Mouse (Mus musculus) testis, adult 2 months (tissue): ENCODE results near the gene Scgb1b20. TPM values are rescaled to one million over a fixed set of nuclear protein-coding genes. Genes with fewer than 3 reads are reported as not detected.
"Not testable (repeated sequence)": the region's sequence is repeated elsewhere in the genome, so short reads cannot be mapped to it uniquely, and the experiment has no call there.

Experiments used
- H3K27ac ChIP-seq: fragments of 200-500 bp; 2 replicates; pipeline ENCODE4 v1.5.1; 2012; ENCODE audit warnings: low read depth, low read length; ENCODE audit not compliant: control insufficient read depth, insufficient read depth
- H3K27me3 ChIP-seq: fragments of 200-500 bp; 2 replicates; pipeline ENCODE4 v1.6.1; 2012; ENCODE audit warnings: mild to moderate bottlenecking, low read length, moderate library complexity; ENCODE audit not compliant: control insufficient read depth, insufficient read depth
- H3K36me3 ChIP-seq: fragments of 200-500 bp; 2 replicates; pipeline ENCODE4 v1.6.1; 2012; ENCODE audit warnings: mild to moderate bottlenecking, low read length; ENCODE audit not compliant: control insufficient read depth, insufficient read depth
- H3K4me1 ChIP-seq: fragments of 200-500 bp; 2 replicates; pipeline ENCODE4 v1.6.1; 2012; ENCODE audit warnings: low read length; ENCODE audit not compliant: control insufficient read depth, insufficient read depth
- H3K4me3 ChIP-seq: fragments of 200-500 bp; 2 replicates; pipeline ENCODE4 v1.5.1; 2012; ENCODE audit warnings: low read depth, mild to moderate bottlenecking, low read length, moderate library complexity, mixed read lengths; ENCODE audit not compliant: control insufficient read depth
- CTCF ChIP-seq: fragments of 200-500 bp; IDR thresholded peaks from 2 replicates; pipeline ENCODE4 v1.5.1; 2012; ENCODE audit warnings: low read depth, mild to moderate bottlenecking, inconsistent platforms, low read length, moderate library complexity; ENCODE audit not compliant: control insufficient read depth, insufficient read depth, insufficient replicate concordance
- POLR2A ChIP-seq: fragments of 200-500 bp; IDR thresholded peaks from 2 replicates; pipeline ENCODE4 v1.6.1; 2012; ENCODE audit warnings: low read depth, mild to moderate bottlenecking, inconsistent platforms, low read length, moderate library complexity; ENCODE audit not compliant: control insufficient read depth
- polyA plus RNA-seq: library from polyadenylated mRNA; depleted of rRNA; stranded (reverse); fragments of >200 nt; gene quantifications from 2 replicates; pipeline ENCODE4 v1.2.3, GENCODE M21; 2012; rRNA removed

Gene Scgb1b20
- not detected in 2 replicates for polyA plus RNA-seq

GRCm38 (mm10) chr7:33372934-33373333, at the start of gene Scgb1b20:
Gene Scgb1b20 (plus strand): TSS chr7:33373234.
- H3K27ac ChIP-seq, H3K36me3 ChIP-seq, H3K27me3 ChIP-seq, H3K4me1 ChIP-seq, H3K4me3 ChIP-seq: not testable (repeated sequence)

DNA sequence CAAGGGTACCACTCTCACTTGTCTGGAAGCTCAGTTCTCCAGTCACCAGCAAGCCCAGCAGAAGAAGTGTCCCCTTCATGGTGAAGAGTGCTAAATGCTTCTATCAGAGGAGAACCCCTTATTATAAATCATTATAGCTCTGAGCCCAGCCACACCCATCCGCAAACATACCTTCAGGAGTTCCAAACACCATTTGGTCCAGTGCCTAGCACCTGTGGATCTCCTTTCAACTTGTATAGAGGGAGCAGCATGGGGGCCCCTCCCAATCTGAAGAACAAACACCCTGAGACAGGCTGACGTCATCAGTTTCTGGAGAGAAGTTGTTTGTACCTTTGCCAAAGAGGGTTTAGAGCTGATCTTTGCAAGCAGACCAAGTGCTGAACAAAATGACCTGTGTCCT, 6.8 kb upstream of the Scgb1b20 start, which contains the start of gene Scgb2b20:
Gene Scgb2b20 (minus strand): TSS at position 101 of the 400 bp plus-strand sequence.
- not testable (repeated sequence) for H3K36me3 ChIP-seq, H3K4me3 ChIP-seq, H3K27me3 ChIP-seq, H3K27ac ChIP-seq, H3K4me1 ChIP-seq

DNA sequence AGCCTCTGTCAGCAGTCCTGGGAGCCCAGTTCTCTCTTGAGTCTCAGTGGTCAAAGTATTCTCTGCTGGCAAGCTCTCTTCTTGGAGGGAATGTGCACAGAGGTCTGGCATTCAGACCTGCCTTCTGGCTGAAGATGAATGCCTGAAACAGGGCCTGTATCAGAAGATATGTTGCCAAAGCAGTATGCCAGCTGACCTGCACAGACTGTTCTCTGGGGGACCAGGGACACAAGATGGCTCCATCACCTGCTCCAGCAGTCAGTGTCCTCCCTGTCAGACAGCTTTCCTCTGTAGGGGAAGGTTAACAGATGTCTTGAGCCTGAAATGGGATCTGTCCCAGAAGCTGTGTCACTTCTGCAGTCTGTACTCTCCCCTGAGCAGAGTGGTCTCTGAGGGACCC, 26.7 kb downstream of the Scgb1b20 start:
- not testable (repeated sequence) for H3K36me3 ChIP-seq, H3K27ac ChIP-seq, H3K4me3 ChIP-seq, H3K4me1 ChIP-seq, H3K27me3 ChIP-seq

DNA sequence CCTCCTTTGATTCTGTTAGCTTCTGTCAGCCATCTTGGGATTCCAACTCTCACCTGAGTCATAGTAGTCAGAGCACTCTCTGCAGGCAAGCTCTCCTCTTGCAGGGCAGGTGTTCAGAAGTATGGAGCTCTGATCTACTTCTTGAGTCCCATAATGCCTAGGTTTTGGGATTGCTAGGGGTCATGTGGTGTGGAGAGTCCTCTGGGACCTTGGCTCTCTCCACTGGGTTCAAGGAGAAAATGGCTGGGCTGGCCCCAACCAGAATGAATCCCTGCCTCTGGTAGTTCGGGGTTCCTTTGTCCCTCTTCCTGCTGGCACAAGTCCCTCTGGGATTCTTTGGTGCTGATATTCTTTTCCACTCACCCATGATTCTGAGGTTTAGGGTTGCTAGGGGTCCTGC, 28.6 kb downstream of the Scgb1b20 start:
- Histone ChIP-seq H3K27ac (no peak overlapping the region), H3K27me3 (no peaks in the 10 kb centered on the region), H3K4me3 (no peak overlapping the region), H3K36me3 (no peaks in the 10 kb centered on the region), H3K4me1 (no peaks in the 10 kb centered on the region)
- no peak for TF ChIP-seq POLR2A
- TF ChIP-seq CTCF: no peak

- not testable (repeated sequence) for H3K27ac ChIP-seq, H3K4me3 ChIP-seq, H3K36me3 ChIP-seq, H3K27me3 ChIP-seq, H3K4me1 ChIP-seq
Measured at GRCm38 (mm10) chr7:33409681-33410080, 36.6 kb downstream of the Scgb1b20 start.

Other genes with a start within 250 kb of the Scgb1b20 start
- not detected in 2 replicates for gene Scgb2b18, start 199.4 kb upstream of the Scgb1b20 start, polyA plus RNA-seq
- not detected in 2 replicates for gene Scgb1b18, start 187.7 kb upstream of the Scgb1b20 start, polyA plus RNA-seq
- gene Scgb2b19, start 92.9 kb upstream of the Scgb1b20 start, polyA plus RNA-seq: not detected in 2 replicates
- gene Scgb1b19, start 85.9 kb upstream of the Scgb1b20 start, polyA plus RNA-seq: not detected in 2 replicates
- not detected in 2 replicates for gene Scgb2b20, start 6.9 kb upstream of the Scgb1b20 start, polyA plus RNA-seq
- gene Scgb2b21, start 147.2 kb downstream of the Scgb1b20 start, polyA plus RNA-seq: not detected in 2 replicates